Mouse (Mus musculus): ENCODE measurements at regions not wholly inside any gene's neighbourhood (a gene's known extent, or its start where the extent isn't known, plus 50 kb on each side); places are given as distances from the start of the nearest gene placed in this dataset.

- DNase-seq (ENCODE audit: low spot score) = no peak
Observed at GRCm38 (mm10) chr3:41181438-41181837, 98.6 kb upstream of the Pgrmc2 start.

GRCm38 (mm10) chr3:41180911-41181310 is 98.1 kb upstream of the Pgrmc2 start:
- no peak for DNase-seq (ENCODE audit: low spot score)

GRCm38 (mm10) chr3:41179037-41179880 is 96.4 kb upstream of the Pgrmc2 start:
- no peak for DNase-seq (ENCODE audit: low spot score)

DNA sequence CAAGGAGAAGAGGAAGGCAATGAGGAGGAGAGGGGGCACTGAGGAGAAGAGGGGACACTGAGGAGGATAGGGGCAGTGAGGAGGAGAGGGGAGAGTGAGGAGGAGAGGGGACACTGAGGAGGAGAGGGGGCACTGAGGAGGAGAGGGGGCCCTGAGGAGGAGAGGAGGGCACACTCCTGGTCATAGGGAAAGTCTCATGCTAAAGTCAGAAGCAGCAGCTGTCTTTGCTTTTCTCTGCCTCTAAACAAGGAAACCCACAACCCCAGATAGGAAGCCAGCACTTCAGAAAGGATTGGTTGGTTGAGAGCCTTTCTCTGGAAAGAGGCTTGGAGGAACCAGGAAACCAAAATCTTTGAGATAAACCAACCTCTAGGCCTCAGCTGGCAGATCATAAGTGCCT is 94.3 kb upstream of the Pgrmc2 start:
- no peak for DNase-seq (ENCODE audit: low spot score)

- no peak for DNase-seq (ENCODE audit: low spot score)
Observed at GRCm38 (mm10) chr3:41175356-41175755, 92.5 kb upstream of the Pgrmc2 start.

DNA sequence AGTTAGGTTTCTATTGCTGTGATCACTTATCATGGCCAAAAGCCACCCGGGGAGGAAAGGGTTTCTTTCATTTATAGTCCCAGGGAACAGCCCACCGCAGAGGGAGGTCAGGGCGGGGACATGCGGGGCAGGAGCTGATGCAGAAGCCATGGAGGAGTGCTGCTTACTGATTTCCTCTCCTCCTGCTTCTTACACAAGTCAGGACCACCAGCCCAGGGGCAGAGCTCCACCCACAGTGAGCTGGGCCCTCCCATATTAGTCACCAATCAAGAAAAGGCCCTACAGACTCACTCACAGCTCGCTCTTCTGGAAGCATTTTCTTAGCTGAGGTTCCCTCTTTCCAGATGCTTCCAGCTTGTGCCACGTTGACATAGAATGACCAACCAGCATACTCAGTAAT is 90.7 kb upstream of the Pgrmc2 start:
- DNase-seq (ENCODE audit: low spot score) = no peak

GRCm38 (mm10) chr3:41172306-41173215 is 89.7 kb upstream of the Pgrmc2 start:
- no peak for DNase-seq (ENCODE audit: low spot score)

DNA sequence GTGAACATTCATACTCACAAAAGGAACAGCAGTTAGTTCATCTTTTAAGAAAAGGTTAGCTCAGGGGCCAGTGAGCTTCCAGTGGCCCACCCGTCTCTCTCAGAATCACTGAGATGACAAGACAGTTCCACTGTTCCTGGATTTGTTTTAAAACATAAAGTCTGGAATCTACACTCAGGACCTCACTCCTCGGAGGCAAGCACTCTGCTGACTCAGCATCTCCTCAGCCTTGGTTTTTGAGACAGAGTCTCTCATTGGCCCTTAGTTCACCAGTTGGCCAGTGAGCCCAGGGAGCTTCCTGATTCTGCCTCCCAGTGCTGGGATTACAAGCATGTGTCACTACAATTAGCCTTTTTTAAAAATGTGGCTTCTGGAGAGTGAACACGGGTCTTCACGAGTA is 88.9 kb upstream of the Pgrmc2 start:
- DNase-seq (ENCODE audit: low spot score) = no peak

DNA sequence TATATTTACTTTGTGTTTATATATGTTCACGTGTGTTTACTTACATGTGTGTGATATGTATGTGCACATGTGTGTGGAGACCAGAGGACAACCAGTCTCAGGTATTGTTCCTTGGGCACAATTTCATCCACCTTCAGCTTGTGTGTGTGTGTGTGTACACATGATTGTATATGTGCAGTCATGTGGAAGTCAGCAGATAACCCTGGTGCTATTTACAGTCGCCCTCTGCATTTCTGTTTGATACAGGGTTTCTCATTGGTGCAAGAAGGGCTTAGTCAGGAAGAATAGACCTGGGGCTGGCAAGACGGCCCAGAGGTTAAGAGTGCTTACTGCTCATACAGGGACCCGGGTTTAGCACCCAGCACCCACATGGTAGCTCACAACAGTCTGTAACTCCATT is 88.5 kb upstream of the Pgrmc2 start:
- DNase-seq (ENCODE audit: low spot score) = no peak

GRCm38 (mm10) chr3:41170566-41170965 is 87.7 kb upstream of the Pgrmc2 start:
- no peak for DNase-seq (ENCODE audit: low spot score)

- no peak for DNase-seq (ENCODE audit: low spot score)
Observed at GRCm38 (mm10) chr3:41169430-41169829, 86.6 kb upstream of the Pgrmc2 start.

DNA sequence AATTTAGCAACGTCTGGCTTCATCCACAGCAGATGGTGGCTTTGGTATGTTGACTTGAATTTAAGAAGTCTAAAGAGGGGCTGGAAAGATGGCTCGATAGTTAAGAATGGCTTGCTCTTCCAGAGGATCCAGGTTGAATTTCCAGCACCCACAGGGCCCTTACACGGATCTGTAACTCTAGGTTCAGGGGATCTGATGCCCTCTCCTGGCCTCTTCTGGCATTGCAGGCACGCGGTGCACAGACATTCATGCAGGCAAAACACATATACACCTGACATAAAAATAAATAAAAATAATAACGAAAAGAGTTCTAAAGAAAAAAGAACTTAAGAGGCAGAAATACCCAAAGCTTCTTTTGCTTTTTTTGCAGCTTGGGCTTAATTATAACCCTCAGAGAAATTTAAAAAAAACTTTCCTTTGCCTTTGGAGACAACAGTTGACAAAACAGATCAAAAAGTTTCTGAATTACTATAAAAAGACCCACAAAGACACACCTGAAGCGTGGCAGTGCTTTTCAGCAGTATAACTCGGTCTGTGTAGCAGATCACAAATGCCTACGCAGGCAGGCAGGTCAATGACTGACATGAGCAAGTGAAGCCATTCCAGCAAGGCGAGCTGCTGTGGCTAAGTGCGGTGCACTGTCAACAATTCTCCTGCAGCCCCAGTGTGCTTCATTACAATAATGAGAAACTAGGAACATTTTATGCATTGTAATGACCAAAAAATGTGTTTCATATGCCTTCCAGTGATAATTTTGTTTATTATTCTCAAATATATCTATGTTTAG is 85.5 kb upstream of the Pgrmc2 start:
- no peak for DNase-seq (ENCODE audit: low spot score)

- DNase-seq (ENCODE audit: low spot score) = no peak
Observed at GRCm38 (mm10) chr3:41167476-41167875, 84.6 kb upstream of the Pgrmc2 start.

DNA sequence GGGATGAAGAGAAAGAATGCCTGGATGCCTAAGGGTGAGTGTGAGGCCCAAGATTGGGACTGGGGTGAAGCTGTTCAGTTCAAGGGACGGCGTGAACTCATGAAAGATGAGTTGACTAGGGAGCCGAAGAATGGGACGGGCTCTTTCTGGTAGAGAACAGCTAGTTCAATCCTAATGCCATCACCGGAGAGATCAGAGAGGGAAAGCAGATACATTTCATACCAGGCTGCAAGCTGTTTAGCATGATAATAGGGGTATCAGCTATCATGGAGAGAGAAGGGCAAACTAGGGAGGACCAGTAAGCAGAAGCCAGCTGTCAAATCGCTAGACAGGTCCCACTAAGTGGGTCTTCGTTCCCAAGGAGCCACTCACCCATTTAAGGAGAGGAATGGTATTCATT is 81.9 kb upstream of the Pgrmc2 start:
- DNase-seq (ENCODE audit: low spot score) = no peak

GRCm38 (mm10) chr3:41163767-41164166 is 80.9 kb upstream of the Pgrmc2 start:
- no peak for DNase-seq (ENCODE audit: low spot score)

DNA sequence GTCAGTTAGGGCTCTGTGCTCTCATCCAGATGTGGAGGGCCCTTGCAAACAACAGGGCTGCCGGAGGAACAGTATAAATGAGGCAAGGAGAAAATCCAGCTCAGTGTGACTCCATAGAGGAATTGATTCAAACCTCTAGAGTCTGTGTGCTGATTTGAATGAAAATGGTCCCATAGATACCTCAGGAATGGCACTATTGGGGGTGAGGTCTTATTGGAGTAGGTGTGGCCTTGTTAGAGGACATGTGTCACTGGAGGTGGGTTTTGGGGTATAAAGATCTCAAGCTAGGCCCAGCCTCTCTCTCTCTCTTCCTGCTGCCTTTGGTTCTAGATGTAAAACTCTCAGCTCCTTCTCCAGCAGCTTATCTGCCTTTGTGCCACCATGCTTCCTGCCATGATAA is 79.7 kb upstream of the Pgrmc2 start:
- no peak for DNase-seq (ENCODE audit: low spot score)

DNA sequence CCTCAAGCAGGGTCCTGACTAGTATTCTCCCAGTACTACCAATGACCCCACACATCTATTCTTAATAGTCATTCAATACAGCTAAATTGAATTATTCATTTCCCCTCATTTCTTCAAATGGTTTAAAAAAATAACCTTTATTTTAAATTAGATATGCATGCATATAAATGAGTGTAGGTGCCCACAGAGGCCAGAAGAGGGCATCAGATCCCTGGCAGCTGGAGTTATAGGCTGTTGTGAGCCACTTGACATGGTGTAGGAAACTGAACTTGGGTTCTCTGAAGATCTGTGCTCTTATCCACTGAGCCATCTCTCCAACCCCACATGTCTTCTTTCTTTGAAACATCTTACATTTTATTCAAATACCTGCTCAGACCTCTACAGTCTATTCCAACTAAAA is 77.8 kb upstream of the Pgrmc2 start:
- no peak for DNase-seq (ENCODE audit: low spot score)

DNA sequence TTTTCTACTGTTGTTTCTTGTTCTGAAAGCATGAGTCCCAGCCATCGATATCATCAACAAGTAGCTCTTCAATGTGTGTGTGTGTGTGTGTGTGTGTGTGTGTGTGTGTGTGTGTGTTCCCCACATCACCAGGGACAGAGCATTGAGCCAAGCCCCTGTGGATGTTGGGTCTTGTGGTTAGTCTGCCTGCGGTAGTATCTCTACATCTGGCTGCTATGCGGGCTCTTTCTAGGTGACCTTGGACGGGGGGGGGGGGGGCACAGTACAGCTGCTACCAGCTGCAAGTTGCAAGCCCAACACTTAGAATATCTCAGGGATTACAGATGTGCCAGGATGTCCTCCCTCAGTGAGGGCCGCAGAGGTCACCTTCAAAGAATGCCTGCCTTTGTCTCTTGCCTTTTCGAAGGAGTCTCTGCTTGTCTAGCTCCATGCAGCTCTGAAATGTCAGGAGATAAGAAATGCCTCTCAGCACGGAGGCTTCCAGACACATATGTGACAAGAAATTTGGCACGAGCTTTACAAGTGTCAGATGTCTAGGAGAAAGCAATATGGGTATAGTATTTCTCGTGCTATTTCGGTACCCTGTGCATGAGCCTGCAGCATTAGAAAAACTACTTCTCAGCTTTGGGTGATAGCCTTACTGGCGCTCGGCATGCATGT is 75.6 kb upstream of the Pgrmc2 start:
- DNase-seq (ENCODE audit: low spot score) = no peak

DNA sequence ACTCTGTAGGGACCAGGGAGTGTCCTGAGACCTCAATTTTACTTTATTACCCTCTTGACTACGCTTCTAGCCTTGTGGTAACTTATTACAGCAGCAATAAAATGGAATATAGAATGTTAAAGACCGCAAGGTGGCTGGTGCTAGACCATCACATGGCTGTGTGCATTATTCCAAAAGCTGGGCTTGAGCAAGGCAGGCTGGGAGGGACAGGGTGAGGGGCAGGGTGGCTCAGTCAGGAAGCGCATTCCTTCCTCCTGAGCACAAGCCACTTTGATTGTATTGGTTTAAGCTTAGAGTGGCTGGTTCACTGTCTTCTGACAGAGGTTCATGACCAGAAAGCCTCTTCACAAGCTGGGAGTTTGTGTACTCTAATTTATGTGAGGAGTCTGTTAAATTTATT is 74.6 kb upstream of the Pgrmc2 start:
- DNase-seq (ENCODE audit: low spot score) = no peak

DNA sequence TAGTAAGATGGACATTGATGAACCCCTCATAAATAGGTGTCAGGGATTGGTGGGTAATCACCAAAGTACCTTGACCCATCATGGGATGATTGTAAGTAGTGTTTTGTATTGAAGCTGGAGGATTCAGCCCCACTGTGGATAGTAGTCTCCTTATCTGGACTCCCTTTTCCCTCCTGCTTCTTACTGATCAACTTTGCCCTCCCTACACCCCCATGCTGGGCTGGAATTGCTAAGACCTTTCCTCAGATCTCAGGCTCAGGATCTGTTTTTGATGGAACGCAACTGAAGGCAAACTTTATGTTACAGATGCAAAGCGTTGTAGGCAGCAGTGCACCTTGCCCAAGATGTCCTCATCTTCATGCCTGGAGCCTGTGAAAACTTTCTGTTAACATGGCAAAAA is 73.7 kb upstream of the Pgrmc2 start:
- no peak for DNase-seq (ENCODE audit: low spot score)

- DNase-seq (ENCODE audit: low spot score) = peak; percentile 66
Observed at GRCm38 (mm10) chr3:41155132-41155760, 72.4 kb upstream of the Pgrmc2 start.
